ENCODE assay signal across 8 mouse cellular contexts in the genomic region with DNA sequence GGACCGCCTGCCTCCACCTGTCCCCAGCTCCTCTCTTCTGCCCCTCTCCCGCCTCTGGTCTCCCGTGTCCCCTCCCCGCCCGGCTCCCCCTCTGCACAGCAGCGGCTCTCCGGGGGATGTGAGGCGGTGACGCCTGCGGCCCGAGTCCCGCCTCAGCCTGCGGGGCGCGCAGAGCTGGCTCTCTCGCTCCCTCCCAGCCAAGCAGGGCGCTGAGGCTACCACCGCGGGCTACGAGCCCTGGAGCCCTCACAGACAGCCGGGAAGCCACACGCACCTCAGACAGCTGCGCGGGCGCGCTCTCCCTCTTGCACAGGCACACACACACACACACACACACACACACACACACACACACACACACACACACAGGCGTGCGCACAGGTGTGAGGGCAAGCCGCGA. TPM values are rescaled to one million over a fixed set of nuclear protein-coding genes. Genes with fewer than 3 reads are reported as not detected.
DNase-seq lines count a peak whose midpoint lies in the region; ATAC-seq and TF ChIP-seq lines count a peak whose summit lies in the region.

No protein-coding gene starts in this region.

- H3K27ac ChIP-seq in lung, embryonic 14.5 days (ENCODE audit: low read depth): no peak overlapping the region
- no peak overlapping the region for H3K27ac ChIP-seq in bone marrow macrophage, adult 2 months (ENCODE audit: insufficient read depth, low read depth, low read length)
- H3K27ac ChIP-seq in forebrain, embryonic 11.5 days (ENCODE audit: low read depth, low read length): no peak overlapping the region
- H3K27ac ChIP-seq in intestine, embryonic 14.5 days (ENCODE audit: low read depth): no peak overlapping the region
- H3K27ac ChIP-seq in limb, embryonic 15.5 days: no peak overlapping the region

- under 1% methylated on average over 26 of the region's 30 CpGs for WGBS in lung, embryonic 14.5 days
- WGBS in forebrain, embryonic 11.5 days: under 1% methylated on average over 30 of the region's 30 CpGs
- WGBS in intestine, embryonic 14.5 days: under 1% methylated on average over 27 of the region's 30 CpGs
- WGBS in limb, embryonic 15.5 days: under 1% methylated on average over 26 of the region's 30 CpGs

- ATAC-seq in lung, embryonic 14.5 days (ENCODE audit: insufficient read depth): peak; percentile 80; the same call in 1 of the 2 replicates
- ATAC-seq in forebrain, embryonic 11.5 days (replicated peaks; ENCODE audit: low FRiP score): peak; percentile 81
- peak; percentile 79 for ATAC-seq in intestine, embryonic 14.5 days (replicated peaks; ENCODE audit: low FRiP score, low TSS enrichment, low read depth)
- peak; percentile 67 for ATAC-seq in limb, embryonic 15.5 days (ENCODE audit: insufficient number of reproducible peaks, low FRiP score, low TSS enrichment, low read depth)
- ATAC-seq in activated CD4-positive, CD25-positive, alpha-beta regulatory T cell, adult 4 months: no peak

- no peaks in the 10 kb centered on the region for H3K9me3 ChIP-seq in lung, embryonic 14.5 days (ENCODE audit: low read depth, low read length)
- H3K9me3 ChIP-seq in forebrain, embryonic 11.5 days (ENCODE audit: control insufficient read depth, low read length): no peaks in the 10 kb centered on the region
- no peaks in the 10 kb centered on the region for H3K9me3 ChIP-seq in intestine, embryonic 14.5 days (ENCODE audit: control insufficient read depth, low read length)
- H3K9me3 ChIP-seq in limb, embryonic 15.5 days: no peaks in the 10 kb centered on the region

- TF ChIP-seq CTCF in lung, embryonic 14.5 days (IDR thresholded peaks at IDR 0.05; ENCODE audit: low read depth): no peak
- TF ChIP-seq CTCF in bone marrow macrophage, adult 2 months (IDR thresholded peaks at IDR 0.05; ENCODE audit: low read depth, low read length): no peak

- TF ChIP-seq POLR2A in bone marrow macrophage, adult 2 months (IDR thresholded peaks at IDR 0.05; ENCODE audit: borderline replicate concordance, low read depth, low read length): no peak

- peak overlapping the region; percentile 47 for H3K4me3 ChIP-seq in lung, embryonic 14.5 days (ENCODE audit: low read depth, low read length)
- H3K4me3 ChIP-seq in bone marrow macrophage, adult 2 months (ENCODE audit: insufficient read depth, low read length): peak overlapping the region; percentile 11; the same call in 1 of the 2 replicates
- H3K4me3 ChIP-seq in forebrain, embryonic 11.5 days (ENCODE audit: low read depth, low read length): peak overlapping the region; percentile 52
- H3K4me3 ChIP-seq in intestine, embryonic 14.5 days (ENCODE audit: low read depth, low read length): peak overlapping the region; percentile 46
- H3K4me3 ChIP-seq in limb, embryonic 15.5 days: peak overlapping the region; percentile 47

- H3K4me1 ChIP-seq in lung, embryonic 14.5 days (ENCODE audit: insufficient read depth): peaks cover 4% of the 10 kb centered on the region; the same call in 1 of the 2 replicates
- H3K4me1 ChIP-seq in bone marrow macrophage, adult 2 months (ENCODE audit: control insufficient read depth, insufficient read depth, low read length): no peaks in the 10 kb centered on the region
- H3K4me1 ChIP-seq in forebrain, embryonic 11.5 days (replicated peaks; ENCODE audit: control insufficient read depth, insufficient read depth, low read length): no peaks in the 10 kb centered on the region; the same call in 1 of the 2 replicates
- no peaks in the 10 kb centered on the region for H3K4me1 ChIP-seq in intestine, embryonic 14.5 days (replicated peaks; ENCODE audit: control insufficient read depth, insufficient read depth, low read length)
- peaks cover 16% of the 10 kb centered on the region for H3K4me1 ChIP-seq in limb, embryonic 15.5 days

- H3K4me2 ChIP-seq in lung, embryonic 14.5 days: peak overlapping the region; percentile 95
- H3K4me2 ChIP-seq in forebrain, embryonic 11.5 days (ENCODE audit: low read depth, low read length, severe bottlenecking): peak overlapping the region; percentile 85
- H3K4me2 ChIP-seq in intestine, embryonic 14.5 days (ENCODE audit: low read length): peak overlapping the region; percentile 70
- peak overlapping the region; percentile 99 for H3K4me2 ChIP-seq in limb, embryonic 15.5 days

- H3K27me3 ChIP-seq in lung, embryonic 14.5 days (ENCODE audit: insufficient read depth, low read length): peaks cover 11% of the 10 kb centered on the region; the same call in 1 of the 2 replicates
- peaks cover 5% of the 10 kb centered on the region; the same call in 1 of the 2 replicates for H3K27me3 ChIP-seq in forebrain, embryonic 11.5 days (ENCODE audit: control insufficient read depth, insufficient read depth, low read length)
- H3K27me3 ChIP-seq in intestine, embryonic 14.5 days (replicated peaks; ENCODE audit: control insufficient read depth, insufficient read depth, low read length): peaks cover 9% of the 10 kb centered on the region; the same call in 1 of the 2 replicates
- H3K27me3 ChIP-seq in limb, embryonic 15.5 days: peaks cover 18% of the 10 kb centered on the region

- DNase-seq in lung, embryonic 14.5 days: peak; percentile 37
- DNase-seq in lung, postnatal 36 days: no peak
- no peak for DNase-seq in forebrain, embryonic 11.5 days (ENCODE audit: low spot score)
- DNase-seq in intestine, embryonic 14.5 days (ENCODE audit: low spot score): no peak
- peak; percentile 78 for DNase-seq in right cerebral cortex, adult 18-20 months

- no peak overlapping the region for H3K9ac ChIP-seq in lung, embryonic 14.5 days
- H3K9ac ChIP-seq in forebrain, embryonic 11.5 days (ENCODE audit: low read length): peak overlapping the region; percentile 55
- no peak overlapping the region; the same call in 1 of the 2 replicates for H3K9ac ChIP-seq in intestine, embryonic 14.5 days (ENCODE audit: low read length)
- H3K9ac ChIP-seq in limb, embryonic 15.5 days: 0 out of 2 replicates have a peak overlapping the region, but pooled peaks have one; percentile 23

- no peaks in the 10 kb centered on the region for H3K36me3 ChIP-seq in lung, embryonic 14.5 days (ENCODE audit: insufficient read depth)
- no peaks in the 10 kb centered on the region for H3K36me3 ChIP-seq in forebrain, embryonic 11.5 days (ENCODE audit: control insufficient read depth, insufficient read depth, low read length)
- H3K36me3 ChIP-seq in intestine, embryonic 14.5 days (ENCODE audit: control insufficient read depth, insufficient read depth, low read length): no peaks in the 10 kb centered on the region
- no peaks in the 10 kb centered on the region for H3K36me3 ChIP-seq in limb, embryonic 15.5 days

RNA-seq across cellular contexts. Expression of gene Stxbp5l, which starts 0.4 kb away (rescaled TPM):
- 0.12 and 0.24 TPM in 2 replicates for polyA plus RNA-seq in lung, embryonic 14.5 days (2014; fragmentation: Nextera tagmentation; extraction: Ambion mirVana)
- not detected in 2 replicates for polyA plus RNA-seq in bone marrow macrophage, adult 2 months (2012; ENCODE audit: insufficient read depth, insufficient read length, missing spikeins)
- 2.6 and 3.1 TPM in 2 replicates for polyA plus RNA-seq in forebrain, embryonic 11.5 days (2014; fragmentation: Nextera tagmentation; extraction: Ambion mirVana)
- 4.2 and 4.6 TPM in 2 replicates for polyA plus RNA-seq in intestine, embryonic 14.5 days (2014; fragmentation: Nextera tagmentation; extraction: Ambion mirVana)
- polyA plus RNA-seq in limb, embryonic 15.5 days (2015; fragmentation: Nextera tagmentation; extraction: Ambion mirVana): 0.15 and 0.26 TPM in 2 replicates
- polyA plus RNA-seq in activated CD4-positive, CD25-positive, alpha-beta regulatory T cell, adult 4 months (2017; shearing (Covaris generic)): under 1 TPM in 1 of 2 experiments, not detected in 1; 0.52 TPM

Comparison
In these comparisons a context has a peak if more than half of its experiments do, and no peak if none do; other contexts are left out.
1. DNase-seq: peak in lung, embryonic 14.5 days (single experiment) and right cerebral cortex, adult 18-20 months (single experiment); none in lung, postnatal 36 days (single experiment), forebrain, embryonic 11.5 days (single experiment) and intestine, embryonic 14.5 days (single experiment).
2. H3K9ac ChIP-seq: peak in forebrain, embryonic 11.5 days (single experiment) and limb, embryonic 15.5 days (single experiment); none in lung, embryonic 14.5 days (single experiment) and intestine, embryonic 14.5 days (single experiment).
3. Peak in every context shown above with its lines, with median percentiles within 50 percentile points of each other: H3K4me2 ChIP-seq and H3K4me3 ChIP-seq.